Mouse (Mus musculus) layer of hippocampus, postnatal 36 days (tissue): ENCODE measurements around the gene Tap1. TPM values are rescaled to one million over a fixed set of nuclear protein-coding genes. Genes with fewer than 3 reads are reported as not detected.
A peak's percentile ranks its signal among the peaks of the same experiment; 100 is the strongest.

Experiments
- DNase-seq, 2 experiments: peaks; one replicate each; pipeline ENCODE4 v3.0.0; 2022
- total RNA-seq, 2 experiments: library from RNA; stranded (reverse); gene quantifications; 2 replicates each; pipeline ENCODE4 v1.2.3; 2021

Gene Tap1
- total RNA-seq, 2 experiments from 2014 or later = 3.4 to 3.5 TPM

DNA sequence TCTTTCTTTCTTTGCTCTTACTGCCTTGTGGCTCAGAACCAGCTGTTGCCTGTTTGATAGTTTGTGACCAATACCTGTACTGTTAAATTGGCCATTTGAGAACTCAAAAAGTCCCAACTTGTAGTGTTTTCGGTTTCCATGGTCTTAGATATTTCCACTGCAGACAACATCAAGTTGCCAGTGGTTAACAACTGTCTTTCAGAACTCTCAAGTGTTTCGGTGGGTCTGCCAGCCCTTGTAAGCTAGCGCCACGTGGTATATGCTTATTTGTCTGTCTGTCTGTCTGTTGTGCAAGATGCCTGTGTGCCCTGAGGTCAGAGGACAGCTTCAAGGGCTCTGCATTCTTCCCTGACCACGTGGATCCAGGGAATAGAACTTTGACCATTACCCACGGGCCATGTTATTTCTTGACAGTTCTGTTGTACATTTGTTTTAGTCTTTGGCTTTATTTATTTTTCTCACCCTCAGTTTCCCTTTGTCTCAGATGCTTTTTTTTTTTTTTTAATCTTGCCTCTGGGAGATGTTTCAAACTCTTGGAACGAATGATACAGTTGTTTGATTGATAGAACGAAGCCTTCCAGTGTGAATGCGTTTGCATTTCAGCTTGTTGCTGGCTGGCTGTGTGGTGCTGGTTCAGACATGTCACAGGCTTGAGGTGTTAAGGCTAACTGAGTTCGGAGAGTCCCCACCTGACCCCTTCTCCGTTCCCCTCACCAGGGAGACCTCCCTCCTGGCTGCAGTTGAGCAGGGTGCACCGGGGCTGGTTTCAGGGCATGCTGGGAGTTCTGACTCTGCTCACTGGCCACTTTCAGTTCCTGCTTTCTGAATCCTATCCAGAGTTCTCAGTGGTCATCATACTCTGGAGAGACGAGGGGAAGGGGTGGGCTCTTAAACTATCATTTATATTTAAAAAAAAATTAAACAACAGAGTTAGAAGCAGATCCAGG is 7.2 kb upstream of the Tap1 start:
- DNase-seq = no peak

DNA sequence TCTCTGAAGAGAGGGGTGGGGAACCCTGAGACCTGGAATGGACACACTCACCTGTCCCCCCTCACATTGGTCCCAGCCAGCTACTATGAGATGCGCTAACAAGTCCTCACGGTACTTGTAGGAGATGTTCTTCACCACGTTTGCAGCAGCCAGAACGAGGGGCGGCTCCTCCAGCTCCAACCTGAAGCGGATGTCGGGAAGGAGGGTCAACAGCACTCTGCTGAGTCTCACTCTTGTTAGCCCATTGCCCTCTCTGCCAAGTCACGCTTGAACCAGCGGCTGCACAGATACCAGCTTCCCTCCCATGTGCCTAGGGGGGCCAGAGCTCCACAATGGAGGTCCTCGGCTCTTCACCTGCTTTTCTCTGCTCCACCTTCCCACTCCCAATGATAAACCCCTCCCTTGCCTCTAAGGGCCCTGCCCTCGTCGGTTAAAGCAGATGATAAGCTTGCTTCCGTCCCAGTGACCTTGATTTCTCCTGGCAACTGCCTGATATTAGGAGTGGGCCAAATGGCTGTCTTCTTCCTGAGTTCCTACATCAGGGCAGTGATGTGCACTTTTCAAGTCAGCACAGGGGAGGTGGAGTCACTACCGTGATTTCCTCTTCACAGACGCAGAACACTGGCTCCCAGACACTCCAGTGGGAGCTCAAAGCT is 3.7 kb upstream of the Tap1 start:
- DNase-seq = no peak

DNA sequence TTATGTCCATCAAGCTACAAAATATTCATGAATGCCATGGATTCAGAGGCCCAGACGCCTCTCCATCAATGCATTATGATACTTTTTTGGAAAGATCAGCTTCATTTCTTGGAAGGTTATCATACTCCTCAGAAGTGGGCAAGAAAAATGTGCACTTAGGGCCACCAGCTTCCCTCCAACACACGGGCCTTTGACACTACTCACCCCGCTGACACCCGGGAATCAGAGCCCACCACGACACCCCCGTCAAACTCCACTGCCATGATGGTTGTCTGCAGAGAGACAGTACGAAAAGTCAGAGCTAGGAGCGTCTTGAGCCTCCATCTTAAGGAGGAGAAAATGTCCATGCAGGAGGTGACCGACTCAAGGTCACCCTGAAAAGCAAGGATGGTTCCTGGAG is 1.8 kb upstream of the Tap1 start:
- DNase-seq = no peak

DNA sequence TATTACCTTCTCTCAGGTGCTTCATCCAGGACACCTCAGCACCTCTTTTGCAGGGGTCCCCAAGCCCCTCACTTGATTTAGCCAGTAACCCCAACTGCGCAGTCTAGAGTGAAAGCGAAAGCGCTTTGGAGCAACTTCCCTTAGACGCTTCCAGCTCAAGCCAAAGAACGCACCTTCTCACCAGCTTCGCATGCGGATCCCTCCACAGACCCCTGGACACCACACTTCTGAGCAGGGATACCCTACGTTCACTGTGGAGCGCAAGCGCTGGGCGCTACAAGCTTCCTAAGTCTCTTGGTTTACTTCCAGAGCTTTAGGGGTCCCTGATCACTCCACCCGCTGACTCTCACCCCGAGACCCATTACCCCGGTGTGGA is 480 bp upstream of the Tap1 start:
- DNase-seq = no peak

DNA sequence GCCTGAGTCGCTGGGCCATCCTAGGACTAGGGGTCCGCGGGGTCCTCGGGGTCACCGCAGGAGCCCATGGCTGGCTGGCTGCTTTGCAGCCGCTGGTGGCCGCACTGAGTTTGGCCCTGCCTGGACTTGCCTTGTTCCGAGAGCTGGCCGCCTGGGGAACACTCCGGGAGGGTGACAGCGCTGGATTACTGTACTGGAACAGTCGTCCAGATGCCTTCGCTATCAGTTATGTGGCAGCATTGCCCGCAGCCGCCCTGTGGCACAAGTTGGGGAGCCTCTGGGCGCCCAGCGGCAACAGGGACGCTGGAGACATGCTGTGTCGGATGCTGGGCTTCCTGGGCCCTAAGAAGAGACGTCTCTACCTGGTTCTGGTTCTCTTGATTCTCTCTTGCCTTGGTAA is 657 bp downstream of the Tap1 start:
- no peak for DNase-seq

DNA sequence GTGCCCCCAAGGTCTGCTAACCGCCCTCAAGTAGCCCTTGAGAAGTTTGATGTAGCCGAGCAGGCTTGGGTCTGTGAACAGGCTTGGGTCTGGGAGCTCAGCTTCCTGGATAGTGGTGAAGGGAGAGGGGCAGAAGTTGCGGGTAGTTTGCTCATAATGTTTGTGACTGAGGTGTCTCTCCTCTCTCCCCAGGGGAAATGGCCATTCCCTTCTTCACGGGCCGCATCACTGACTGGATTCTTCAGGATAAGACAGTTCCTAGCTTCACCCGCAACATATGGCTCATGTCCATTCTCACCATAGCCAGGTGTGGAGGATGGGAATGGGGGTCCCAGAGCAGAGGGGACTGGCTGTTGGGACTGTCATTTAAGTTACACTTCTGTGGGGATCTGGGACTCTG is 1.6 kb downstream of the Tap1 start:
- DNase-seq = no peak

DNA sequence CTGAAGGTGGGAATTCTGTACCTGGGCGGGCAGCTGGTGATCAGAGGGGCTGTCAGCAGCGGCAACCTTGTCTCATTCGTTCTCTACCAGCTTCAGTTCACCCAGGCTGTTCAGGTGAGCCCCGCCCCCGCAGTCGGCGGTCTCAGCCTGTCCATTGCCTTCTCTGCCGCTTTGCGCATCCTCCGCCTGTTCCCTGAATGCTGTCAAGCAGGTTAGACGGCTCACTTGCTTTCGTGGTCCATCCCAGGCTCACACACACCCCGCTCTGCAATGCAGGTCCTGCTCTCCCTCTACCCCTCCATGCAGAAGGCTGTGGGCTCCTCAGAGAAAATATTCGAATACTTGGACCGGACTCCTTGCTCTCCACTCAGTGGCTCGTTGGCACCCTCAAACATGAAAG is 5.5 kb downstream of the Tap1 start:
- DNase-seq = no peak

DNA sequence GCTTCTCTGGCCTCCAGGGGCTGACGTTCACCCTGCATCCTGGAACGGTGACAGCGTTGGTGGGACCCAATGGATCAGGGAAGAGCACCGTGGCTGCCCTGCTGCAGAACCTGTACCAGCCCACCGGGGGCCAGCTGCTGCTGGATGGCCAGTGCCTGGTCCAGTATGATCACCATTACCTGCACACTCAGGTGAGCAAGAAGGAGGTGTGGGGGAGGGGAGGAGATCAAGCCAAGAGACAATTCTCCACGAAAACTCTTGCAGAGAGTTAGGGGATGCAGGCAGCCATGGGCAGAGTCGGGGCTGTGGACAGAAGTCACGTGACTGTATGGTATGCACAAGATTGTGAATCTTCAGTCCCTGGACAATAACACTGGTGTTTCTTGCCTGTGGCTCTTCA is 6.1 kb downstream of the Tap1 start:
- no peak for DNase-seq

DNA sequence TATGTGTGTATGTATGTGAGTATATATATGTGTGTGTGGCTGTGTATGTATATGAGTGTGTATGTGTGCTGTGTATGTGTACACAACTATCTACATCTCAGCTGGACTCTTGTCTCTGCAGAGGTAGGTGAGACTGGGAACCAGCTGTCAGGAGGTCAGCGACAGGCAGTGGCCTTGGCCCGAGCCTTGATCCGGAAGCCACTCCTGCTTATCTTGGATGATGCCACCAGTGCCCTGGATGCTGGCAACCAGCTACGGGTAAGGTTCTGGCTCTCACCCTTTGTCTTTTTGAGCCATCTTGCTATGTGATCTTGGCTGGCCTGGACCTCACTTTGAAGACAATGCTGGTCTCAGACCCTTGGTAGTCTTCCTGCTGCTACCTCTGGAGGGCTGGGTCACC is 7.4 kb downstream of the Tap1 start:
- DNase-seq = no peak

DNA sequence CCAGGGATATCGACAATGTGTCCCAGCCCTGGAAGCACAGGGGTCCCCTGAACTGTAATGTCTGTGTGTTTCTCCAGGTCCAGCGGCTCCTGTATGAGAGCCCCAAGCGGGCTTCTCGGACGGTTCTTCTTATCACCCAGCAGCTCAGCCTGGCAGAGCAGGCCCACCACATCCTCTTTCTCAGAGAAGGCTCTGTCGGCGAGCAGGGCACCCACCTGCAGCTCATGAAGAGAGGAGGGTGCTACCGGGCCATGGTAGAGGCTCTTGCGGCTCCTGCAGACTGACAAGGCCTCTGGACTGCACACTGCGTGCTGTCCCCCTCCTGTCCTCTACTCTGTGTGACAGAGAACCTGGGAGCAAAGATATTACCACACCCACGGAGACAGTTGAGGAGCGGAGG is 9.1 kb downstream of the Tap1 start:
- DNase-seq = no peak

DNA sequence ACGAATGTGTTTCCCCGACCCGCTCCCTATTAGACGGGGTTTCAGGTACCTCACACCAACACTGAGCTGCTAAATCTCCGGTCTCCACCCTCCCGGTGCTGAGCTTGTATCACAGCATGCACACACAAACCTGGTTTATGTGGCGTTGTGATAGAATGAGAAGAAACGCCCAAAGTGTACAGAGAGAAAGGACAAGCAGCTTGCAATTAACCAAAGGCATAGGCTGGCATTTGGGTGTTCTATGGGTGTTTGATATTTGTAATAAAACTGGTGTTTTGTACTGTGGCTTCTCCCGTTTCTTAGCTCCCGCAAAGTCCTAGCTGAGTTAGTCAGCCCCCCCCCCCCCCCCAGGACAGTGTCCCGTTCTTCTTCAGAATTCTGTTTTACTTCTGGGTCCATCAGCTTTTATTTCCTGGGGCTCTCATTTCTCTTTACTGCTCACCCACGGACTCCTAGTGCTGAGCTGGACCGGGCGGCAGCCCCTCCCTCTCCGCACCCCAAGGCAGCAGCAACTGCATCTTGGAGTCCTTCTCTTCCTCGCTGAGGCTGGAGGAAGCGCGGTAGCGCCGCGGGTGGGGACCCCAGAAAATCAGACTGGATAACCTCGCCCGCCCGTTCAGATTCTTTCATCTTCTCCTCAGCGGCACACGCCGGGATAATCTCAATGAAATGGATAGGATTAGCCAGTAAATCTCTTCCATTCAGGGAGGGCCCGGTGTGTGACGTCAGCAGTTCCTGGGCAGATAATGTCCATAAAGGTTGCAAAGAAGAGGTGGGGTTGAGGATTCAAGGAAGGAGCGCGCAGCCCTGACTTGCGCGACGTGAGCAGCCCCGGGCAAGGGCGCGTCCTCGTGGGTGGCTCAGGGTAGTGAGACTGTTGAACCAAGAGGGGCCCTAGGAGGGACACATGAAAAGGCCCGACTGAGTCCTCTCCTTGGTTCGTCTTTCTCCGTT is 9.9 kb downstream of the Tap1 start, which contains the start of gene Psmb8:
TSS of gene Psmb8 (plus strand) at position 781 of the 954 bp plus-strand sequence.
- DNase-seq = peak; percentile 80 to 83

DNA sequence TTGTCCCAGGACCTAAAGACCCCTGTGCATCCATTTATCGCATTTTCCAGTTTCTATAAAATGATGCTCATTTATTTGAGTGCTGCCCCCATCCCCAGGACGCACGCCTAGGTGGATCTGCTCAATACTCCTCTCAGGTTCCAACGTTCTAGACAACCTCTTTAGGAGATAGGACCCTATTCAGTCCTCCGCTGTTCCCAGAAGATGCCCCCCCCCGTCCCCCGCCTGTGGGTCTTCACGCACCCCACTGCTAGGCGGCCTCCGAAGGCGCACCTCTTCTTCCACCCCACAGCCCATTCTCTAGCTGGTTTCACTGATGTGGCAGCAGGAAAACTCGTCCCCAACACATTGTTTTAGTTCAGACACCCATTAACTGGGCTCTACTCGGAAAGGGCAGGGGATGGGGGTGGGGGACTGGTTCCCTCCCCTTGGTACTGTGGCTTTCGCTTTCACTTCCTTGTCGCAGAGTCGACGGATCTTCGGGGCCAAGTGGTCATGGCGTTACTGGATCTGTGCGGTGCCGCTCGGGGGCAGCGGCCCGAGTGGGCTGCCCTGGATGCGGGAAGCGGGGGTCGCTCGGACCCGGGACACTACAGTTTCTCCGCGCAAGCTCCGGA is 10.7 kb downstream of the Tap1 start:
- no peak for DNase-seq

DNA sequence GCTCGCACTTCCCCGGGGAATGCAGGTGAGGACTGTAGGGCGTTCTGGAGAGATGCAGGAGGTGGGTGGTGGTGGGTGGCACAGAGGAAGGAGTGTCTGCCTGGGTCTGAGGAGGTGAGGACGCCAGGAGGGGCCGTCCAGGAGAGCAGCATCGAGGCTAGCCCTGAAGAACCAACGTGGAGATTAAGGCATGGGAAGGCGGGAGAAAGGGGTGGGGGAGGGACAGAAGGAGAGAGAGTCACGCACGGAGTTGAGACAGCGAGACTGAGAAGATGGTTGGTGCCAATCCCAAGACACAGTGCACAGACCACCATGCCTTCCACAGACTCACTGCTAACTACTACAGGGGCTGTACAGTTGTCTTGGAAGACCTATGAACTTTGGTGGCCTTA is 11.2 kb downstream of the Tap1 start:
- DNase-seq = no peak

DNA sequence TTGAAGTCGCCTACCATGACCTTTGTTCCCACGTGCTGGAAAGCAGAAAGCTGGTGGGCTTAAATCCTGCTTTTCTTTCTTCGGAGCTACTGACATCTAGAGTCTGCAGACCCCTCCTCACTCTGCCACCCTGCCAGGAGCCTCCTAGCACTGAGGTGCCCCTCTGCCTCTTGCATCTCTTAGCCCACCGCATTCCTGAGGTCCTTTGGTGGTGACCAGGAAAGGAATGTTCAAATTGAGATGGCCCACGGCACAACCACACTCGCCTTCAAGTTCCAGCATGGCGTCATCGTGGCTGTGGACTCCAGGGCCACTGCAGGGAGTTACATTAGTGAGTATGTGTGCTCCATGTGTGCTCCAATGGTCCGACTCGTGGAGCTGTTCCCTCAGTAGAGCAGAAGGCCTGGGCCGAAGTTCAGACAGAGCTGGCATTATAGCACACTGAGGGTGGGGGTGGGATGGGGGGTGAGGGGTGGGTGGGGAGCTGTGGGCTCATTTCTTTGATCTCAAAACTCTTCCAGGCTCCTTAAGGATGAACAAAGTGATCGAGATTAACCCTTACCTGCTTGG is 11.8 kb downstream of the Tap1 start:
- no peak for DNase-seq

DNA sequence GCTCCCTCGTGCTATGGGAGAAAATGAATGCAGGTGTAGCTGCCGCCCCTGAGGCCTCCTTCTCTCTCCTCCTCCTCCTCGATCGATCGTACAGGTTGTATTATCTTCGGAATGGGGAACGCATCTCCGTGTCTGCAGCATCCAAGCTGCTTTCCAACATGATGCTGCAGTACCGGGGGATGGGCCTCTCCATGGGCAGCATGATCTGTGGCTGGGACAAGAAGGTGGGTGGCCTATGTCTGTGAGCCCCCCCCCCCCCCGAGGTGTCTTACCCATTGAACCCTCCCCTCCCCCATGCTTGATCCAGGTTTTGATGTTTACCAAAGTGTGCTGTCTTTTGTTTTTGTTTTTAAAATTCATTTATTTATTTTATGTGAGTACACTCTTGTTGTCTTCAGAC is 12.7 kb downstream of the Tap1 start:
- no peak for DNase-seq

DNA sequence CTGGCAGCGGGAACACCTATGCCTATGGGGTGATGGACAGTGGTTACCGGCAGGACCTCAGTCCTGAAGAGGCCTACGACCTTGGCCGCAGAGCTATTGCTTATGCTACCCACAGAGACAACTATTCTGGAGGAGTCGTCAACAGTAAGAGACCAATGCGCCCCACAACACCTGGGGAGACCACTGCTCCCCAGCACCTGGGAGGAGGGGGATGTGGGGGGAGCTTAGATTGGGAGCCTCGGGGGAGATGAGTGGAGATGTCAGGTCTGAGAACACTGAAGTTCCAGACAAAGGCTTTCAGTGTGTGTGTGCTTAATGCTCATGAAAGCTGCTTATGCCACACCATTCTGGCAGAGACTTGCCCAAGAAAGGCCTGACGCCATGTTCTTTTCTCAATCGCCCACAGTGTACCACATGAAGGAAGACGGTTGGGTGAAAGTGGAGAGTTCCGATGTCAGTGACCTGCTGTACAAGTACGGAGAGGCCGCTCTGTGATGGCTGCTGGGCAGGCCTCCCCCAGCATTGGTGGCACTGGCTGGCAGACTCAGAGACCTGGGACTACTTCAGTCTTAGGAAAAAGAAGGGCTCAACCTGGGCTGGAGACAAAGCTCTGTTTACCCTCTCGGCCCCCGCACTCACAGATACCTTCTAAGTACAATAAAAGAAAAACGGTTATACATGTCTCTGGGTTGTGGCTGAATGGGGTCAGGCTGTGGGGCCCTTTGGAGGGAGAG is 13.6 kb downstream of the Tap1 start:
- DNase-seq = no peak

DNA sequence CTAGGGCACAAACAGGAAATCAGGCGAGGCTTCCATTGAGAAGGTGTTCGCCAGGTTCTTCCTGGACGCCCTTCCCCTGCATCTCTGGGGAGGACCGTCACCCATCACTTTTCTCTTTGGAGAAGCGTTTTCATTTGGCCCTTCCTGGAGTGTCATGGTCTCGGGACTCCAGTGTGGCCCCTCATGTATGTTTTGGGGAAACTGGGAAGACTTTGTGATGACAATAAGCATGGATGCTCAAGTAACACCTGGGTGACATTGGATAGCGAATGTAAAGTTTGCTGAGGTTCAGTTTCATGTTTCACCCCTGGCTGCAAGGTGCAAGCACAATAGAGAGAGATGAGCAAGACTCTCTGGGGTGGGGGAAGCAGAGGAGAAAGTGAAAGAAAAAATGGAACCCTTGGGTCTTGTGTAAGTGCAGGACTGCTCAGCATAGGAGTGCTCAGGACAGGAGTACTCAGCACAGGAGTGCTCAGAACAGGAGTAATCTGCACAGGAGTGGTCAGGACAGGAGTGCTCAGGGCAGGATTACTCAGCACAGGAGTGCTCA is 14.2 kb downstream of the Tap1 start:
- DNase-seq = no peak

DNA sequence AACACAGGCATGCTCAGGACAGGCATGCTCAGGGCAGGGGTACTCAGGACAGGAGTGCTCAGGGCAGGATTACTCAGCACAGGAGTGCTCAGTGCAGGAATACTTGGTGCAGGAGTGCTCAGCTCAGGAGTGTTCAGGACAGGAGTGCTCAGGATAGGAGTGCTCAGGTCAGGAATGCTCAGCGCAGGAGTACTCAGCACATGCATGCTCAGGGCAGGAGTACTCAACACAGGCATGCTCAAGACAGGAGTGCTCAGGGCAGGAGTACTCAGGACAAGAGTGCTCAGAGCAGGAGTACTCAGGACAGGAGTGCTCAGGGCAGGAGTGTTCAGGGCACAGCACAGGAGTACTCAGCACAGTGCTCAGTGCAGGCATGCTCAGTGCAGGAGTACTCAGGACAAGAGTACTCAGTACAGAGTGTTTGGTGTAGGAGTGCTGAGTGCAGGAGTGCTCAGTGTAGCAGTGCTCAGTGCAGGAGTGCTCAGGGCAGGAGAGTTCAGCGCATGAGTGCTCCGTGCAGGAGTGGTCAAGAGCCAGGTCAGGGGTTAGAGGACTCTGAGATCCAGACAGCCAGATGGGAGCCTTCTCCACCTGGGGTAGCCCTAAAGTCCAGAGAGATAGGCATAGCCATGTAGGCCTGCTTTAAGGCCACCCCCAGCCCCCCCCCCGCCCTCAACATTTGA is 15.5 kb downstream of the Tap1 start:
- no peak for DNase-seq

DNA sequence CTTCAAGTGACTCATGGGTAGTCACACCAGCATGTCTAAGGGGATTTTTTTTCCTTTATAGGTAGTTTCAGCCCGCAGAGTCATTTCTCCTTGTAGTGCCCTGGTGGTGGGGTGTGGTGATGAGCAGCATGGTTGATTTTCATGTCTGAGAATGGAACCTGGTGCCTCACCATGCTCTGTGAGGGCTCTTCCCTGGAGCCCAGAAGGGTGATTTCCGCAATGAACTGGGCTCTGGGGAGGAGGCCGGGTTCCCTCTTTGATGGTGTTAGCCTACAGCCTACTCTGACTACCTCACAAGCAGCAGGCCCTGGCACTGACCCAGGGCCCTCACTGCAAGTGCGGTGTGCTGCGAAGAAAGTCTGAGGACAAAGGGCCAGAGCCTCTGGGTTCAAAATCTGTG is 16.1 kb downstream of the Tap1 start, which contains the start of gene Tap2:
TSS of gene Tap2 (plus strand) at position 84 of the 400 bp plus-strand sequence.
- DNase-seq = no peak

DNA sequence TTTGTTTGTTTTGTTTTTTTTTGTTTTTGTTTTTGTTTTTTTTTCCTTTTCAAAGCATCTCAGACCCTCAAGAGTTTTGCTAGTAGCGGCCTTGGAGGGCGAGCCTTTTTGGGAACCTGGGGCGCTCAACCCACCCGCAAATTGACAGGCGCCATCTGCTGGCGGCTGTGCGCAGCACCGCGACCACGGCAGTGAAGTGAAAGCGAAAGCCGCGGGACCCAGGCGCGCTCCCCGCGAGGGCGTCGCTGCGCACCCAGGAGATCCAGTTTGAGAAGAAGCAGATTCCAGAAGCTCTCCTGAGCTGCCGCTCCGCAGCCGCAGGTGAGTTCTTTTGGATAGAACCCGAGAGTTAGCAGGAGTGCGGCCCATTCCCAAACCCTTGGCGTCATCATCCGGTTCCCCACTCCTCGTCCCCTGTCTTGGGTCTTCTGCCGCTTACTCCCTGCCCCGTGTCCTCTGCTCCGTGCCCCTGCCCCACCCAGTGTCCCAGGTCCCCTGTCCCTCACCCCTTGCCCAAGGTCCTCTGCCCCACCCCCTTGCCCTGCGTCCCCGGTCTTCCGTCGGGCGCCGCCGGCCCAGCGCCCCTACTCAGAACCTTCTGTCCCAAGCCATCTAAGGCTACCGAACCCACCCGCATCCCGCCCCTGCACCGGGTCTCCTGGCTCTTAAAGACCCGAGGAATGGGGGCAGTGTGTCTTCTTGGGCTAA is 17.1 kb downstream of the Tap1 start:
- DNase-seq = peak; percentile 84 to 85
